Mouse (Mus musculus) small intestine, adult 2 months (tissue): Measurements from ENCODE around the gene Slc38a11.

ENCODE experiments used
- CTCF ChIP-seq: fragments of 200-500 bp; IDR thresholded peaks from 2 replicates; pipeline ENCODE4 v1.5.1; 2012; ENCODE audit warnings: low read depth, mild to moderate bottlenecking, control low read depth, inconsistent platforms, low read length, moderate library complexity, mixed read lengths; ENCODE audit not compliant: insufficient replicate concordance, insufficient read length; ENCODE audit errors: extremely low read depth
- POLR2A ChIP-seq: fragments of 200-500 bp; IDR thresholded peaks from 2 replicates; pipeline ENCODE4 v1.6.1; 2012; ENCODE audit warnings: low read depth, mild to moderate bottlenecking, control low read depth, inconsistent platforms, low read length, moderate library complexity

- TF ChIP-seq POLR2A (no peak), CTCF (no peak)
These were observed 27.5 kb upstream of the Slc38a11 start for GRCm38 (mm10) chr2:65391322-65391721.
